Mouse (Mus musculus): Measurements from ENCODE around the gene Vps52.
"Not testable (repeated sequence)": the region's sequence is repeated elsewhere in the genome, so short reads cannot be mapped to it uniquely, and the experiment has no call there.

Vps52 gene

DNA sequence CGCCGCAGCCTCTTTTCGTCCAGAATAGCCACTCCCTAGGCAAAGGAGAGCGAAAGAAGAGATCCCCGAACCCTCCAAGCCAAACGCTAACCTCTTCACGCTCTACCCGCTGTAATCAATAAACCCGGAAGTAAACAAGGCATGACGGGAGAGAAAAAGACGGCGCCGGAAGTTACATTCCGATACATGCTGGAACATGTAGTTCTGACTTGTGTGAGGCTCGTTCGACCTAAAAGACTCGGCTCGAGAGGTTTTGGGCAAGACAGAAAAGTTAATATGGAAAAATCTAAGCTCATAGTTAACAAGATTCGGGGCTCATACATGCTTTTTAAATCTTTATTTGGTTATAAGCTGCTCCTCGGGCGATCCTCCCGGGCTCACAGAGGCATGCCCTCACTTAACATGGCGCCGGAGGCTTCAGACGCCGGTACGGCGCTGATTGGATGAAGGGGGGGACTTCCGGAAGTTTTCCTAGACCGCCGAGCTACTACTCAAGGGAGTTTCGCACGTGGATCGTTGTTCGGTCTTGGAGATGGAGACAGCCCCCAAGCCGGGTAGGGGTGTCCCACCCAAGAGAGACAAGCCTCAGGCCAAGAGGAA is 15.3 kb upstream of the Vps52 start, which contains the start of the genes Pfdn6 and Wdr46:
Pfdn6 (minus strand) TSS at position 138 of the 600 bp plus-strand sequence.
Wdr46 (plus strand) TSS at position 455 of the 600 bp plus-strand sequence.
- peak; percentile 85 to 97 for DNase-seq (ENCODE audit: inconsistent age in 2 of 2, low spot score in 1 of 2)

DNA sequence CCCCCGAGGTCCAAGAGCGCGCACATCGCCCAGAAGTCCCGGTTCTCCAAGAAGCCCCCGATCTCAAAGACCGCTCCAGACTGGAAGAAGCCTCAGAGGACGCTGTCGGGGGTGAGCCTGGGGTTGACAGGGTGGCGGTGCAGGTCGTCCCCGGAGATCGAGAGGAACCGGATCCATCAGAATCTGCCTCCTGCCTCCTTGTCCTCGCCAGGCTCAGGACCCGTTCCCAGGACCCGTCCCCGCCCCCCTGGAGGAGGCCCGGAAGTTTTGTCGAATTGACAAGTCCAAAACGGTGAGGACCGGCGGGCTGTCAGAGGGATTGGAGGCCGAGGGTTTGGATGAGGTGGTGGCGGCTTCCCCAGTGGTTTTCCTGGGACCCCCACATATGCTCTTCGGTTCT is 14.6 kb upstream of the Vps52 start:
- DNase-seq (ENCODE audit: inconsistent age in 2 of 2, low spot score in 1 of 2) = peak; percentile 52 to 68

DNA sequence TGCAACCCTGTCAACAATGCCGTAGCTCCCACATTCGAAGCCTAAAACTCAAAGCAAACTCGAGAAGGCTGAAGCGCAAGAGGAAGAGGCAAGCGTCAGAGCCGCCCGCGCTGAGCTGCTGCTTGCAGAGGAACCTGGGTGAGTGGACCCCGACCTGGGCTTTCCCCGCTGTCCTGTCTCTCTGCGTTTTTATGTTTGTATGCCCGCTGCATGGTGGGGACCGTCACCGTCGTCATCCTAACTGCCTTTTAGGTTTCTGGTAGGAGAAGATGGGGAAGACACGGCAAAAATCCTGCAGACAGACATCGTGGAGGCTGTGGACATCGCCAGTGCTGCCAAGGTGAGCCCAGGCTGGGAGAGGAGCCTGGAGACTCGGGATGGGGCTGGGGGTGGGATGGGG is 14.2 kb upstream of the Vps52 start:
- DNase-seq (ENCODE audit: inconsistent age in 2 of 2, low spot score in 1 of 2) = no peak

DNA sequence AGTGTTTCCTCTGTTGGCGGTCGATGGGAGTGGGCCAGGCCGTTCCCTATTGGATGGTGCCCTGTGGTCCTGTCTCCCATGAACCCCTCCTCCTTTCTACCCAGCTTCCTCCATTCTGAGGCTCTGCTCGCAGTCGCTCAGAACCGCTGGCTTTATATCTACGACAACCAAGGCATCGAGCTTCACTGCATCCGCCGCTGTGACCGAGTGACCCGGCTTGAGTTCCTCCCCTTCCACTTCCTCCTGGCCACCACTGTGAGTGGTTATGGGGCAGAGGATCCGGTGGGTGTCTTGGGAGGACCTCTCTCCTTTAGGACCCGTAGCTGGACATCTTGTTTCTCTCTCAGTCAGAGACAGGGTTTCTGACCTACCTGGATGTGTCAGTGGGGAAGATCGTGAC is 12.2 kb upstream of the Vps52 start:
- no peak for DNase-seq (ENCODE audit: inconsistent age in 2 of 2, low spot score in 1 of 2)

DNA sequence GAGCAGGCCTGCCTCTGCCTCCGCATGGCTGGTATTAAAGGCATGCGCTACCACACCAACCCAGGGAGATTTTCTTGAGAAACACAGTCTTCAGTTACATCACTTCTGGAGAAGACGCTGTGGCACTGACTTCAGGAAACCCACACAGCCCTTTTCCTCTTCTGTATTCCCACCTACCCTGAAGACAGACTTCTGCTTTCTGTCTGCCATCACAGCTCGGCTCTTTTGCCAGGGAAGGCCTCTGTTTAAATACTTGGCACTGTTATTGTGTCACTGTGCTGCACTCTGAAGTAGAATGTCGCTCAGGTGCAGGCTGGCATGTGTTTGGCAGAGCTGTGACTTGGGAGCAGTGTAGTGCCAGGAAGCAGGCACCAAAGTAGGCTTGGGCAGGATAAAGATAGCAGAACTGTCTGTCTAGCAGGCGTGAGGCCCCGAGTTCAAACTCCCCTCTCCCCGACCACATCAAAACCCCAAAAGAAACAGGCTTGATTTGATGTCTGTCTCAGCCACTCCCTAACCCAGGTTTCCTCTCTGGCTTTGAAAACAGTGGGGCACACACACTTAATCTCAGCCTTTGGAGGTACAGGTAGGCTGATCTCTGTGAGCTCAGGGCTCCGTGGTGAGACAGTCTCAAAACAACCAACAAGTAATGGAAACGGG is 8.1 kb upstream of the Vps52 start:
- DNase-seq (ENCODE audit: inconsistent age in 2 of 2, low spot score in 1 of 2) = no peak

DNA sequence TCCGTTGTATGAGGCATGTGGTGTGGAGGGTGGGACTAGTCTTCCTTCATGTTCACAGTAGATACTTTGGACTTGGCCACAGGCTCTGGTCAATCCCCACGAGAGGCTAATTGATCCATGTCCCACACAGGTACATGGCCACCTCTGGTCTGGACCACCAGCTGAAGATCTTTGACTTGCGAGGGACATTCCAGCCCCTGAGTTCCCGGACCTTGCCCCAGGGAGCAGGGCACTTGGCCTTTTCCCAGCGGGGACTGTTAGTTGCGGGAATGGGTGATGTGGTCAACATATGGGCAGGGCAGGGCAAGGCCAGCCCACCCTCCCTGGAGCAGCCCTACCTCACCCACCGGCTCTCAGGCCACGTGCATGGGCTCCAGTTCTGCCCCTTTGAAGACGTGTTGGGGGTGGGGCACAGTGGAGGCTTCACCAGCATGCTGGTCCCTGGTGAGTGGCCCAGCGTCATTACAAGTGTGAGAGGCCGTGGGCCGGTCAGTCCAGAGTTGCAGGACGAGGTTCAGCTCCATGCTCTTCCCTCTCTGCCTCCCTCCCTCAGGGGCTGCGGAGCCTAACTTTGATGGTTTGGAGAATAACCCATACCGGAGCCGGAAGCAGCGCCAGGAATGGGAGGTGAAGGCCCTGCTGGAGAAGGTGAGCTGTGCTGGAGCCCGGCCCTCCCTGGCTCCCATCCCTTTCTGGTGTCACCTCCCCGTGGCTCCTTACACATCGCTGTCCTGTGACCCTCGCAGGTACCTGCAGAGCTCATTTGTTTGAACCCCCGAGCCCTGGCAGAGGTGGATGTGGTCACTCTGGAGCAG is 7.3 kb upstream of the Vps52 start:
- DNase-seq (ENCODE audit: inconsistent age in 2 of 2, low spot score in 1 of 2) = peak in 1 of 2 experiments; percentile 24

DNA sequence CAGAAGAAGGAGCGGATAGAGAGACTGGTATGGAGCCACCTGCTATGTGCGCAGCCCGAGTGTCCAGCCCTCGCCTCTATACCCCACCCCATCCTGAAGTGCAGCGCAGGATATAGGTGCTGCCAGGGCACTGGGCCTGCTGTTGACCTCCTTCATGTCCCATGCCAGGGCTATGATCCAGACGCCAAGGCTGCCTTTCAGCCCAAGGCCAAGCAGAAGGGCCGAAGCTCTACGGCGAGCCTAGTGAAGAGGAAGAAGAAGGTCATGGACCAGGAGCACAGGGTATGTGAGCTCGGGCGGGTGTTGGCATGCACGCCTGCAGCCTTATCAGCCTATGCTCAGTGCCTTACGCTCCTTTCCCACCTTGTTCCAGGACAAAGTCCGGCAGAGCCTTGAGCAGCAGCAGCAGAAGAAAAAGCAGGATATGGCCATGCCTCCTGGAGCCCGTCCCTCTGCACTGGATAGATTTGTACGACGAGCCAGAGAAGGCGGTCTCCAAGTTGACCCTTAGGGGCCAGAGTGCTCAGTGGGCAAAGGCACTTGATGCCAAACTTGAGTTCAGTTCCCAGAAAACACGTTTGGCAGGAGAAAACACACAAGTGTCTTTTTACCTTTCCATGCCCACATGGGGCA is 6.6 kb upstream of the Vps52 start:
- DNase-seq (ENCODE audit: inconsistent age in 2 of 2, low spot score in 1 of 2) = peak; percentile 68 to 82

DNA sequence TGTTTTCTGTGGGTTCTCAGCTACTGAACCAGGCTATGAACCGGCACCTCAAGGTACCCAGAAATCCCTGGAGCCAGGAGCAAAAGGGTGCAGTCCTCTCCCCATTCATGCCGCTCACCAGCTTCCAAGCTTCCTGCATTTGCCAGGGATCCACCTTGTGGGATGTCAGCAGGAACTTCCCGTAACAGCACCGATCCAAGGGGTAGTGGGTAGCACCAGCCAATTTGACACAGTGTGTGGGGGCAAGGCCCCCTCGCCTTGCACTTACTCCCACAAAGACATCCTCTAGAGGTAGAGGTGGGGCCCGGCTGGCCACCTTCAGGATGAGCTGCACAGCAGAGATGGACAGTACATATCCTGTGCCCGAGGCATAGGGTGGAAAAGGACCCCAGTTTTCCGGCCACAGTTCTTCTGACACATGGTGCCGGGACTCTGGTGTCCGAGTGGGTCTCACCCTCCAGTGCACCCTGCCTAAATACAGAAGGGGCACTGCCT is 5.4 kb upstream of the Vps52 start:
- DNase-seq (ENCODE audit: inconsistent age in 2 of 2, low spot score in 1 of 2) = peak; percentile 25 to 63

DNA sequence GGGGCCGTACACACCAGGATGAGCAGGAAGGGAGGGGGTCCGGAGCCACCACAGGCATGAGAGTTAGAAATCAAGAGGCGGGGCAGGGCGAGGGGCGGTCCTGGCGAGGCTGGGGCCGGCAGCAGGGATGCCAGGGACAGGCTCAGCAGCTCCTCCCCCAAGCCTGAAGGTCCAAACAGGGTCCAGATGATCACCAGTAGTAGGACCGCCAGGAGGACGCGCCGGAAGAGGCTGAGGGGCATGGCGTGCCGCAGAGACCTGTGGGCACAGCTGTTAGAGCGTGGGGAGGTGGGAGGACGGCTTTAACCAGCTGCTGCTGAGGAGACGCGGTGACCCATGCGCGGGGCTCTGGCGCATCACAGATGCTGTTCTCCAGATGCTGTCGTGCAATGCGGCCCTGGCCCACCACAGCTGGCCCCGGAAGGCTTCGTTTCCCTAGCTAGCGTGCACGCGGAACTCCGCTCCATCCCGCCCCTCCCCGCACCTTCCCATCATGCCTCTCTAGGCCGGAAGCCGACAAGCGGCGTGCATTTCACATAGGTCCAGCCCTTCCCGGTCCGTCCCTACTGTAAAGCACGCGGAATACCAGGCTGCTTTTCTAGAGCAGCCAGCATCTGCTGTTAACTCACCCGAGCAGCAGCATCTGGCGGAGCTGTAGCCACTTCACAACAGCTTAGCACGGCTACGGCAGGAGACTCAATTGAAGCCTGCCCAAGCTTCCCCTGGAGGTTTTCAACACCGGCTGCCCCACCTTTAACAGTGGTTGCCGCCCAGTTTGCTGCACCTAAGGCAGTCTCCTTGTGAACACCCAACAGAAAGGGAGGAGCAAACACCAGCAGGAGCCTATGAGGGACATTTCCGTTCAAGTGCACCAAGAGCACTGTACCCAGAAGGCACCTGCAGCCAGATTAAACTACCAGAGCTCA is 4.3 kb upstream of the Vps52 start, which contains the start of gene B3galt4:
B3galt4 (minus strand) TSS at position 468 of the 926 bp plus-strand sequence.
- peak; percentile 90 to 93 for DNase-seq (ENCODE audit: inconsistent age in 2 of 2, low spot score in 1 of 2)

DNA sequence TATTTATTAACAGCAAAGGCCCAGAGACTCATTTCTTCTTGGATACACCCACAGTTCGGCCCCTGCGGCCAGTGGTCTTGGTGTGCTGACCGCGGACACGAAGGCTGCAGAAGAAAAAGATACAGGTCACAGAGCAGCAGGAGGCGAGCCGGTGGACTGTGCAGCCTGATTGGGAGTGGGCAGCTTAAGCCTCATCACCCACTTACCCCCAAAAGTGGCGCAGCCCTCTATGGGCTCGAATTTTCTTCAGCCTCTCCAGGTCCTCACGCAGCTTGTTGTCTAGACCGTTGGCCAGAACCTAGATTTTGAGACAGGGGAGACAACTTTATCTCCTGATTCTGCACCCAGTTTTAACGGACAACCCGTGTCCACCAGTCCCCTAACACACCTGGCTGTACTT is 3.6 kb upstream of the Vps52 start:
- DNase-seq (ENCODE audit: inconsistent age in 2 of 2, low spot score in 1 of 2) = not testable (repeated sequence)

DNA sequence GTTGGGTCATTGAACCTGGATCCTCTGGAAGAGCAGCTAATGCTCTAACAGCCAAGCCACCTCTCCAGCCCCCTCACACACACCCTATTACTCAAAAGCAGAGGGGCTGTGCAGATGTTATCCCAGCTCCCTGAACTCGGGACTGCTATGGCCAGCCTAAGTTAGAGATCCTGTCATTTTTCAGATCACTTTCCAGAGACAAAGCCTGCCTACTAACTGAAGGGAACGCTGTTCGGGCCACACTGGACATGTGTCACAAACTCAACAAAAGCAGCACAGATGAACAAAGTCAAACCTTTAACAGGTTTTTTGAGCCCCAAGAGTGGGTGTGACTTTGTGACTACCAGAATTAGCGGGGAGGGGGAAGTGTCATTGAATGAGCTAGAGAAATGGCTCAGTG is 2.7 kb upstream of the Vps52 start:
- DNase-seq (ENCODE audit: inconsistent age in 2 of 2, low spot score in 1 of 2) = no peak

DNA sequence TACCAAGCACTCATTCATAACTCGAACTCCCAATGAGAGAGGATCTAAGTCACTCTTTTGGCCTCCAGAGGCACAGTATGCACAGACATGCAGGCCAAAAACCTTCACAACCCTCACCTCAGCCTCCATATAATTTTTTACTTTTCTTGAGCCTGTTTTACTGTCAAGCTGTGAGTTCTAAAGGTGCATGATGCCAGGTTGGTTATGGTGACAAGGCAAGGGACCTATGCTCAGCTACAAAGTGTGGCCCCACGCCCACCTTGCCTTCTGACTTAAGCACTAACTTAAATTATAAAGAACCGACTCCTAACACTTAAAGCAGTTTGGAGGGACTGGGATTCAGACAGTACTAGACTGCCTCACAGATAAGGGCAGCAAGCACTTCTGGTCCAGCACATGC is 2.3 kb upstream of the Vps52 start:
- peak in 1 of 2 experiments; percentile 24 for DNase-seq (ENCODE audit: inconsistent age in 2 of 2, low spot score in 1 of 2)

DNA sequence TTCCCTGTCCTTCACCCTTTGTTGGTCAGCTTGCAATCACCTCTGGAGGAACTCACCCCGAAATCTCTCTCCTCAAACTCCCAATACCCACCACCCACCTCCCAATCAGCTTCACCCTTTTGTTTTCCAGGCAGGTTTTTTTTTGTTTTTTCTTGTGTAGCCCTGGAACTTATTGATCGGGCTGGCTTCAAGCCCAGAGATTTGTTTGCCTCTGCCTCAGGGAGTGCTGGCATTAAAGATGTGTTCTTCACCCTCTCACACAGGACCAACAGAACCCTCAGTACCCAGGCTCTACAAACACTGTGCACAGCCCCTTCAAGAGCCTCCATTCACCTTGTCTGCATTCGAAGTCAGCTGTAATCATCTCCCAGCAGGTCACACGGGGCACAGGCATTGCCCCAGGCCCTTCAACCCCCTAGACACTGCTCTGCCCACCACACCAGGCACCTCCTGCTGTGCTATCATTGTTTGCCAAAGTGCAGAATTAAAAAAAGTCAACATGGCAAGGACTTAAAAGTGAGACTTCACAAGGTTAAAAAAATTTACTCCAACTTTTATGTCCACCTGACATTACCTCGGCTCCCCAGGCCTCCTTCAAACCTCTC is 1.5 kb upstream of the Vps52 start:
- peak in 1 of 2 experiments; percentile 35 for DNase-seq (ENCODE audit: inconsistent age in 2 of 2, low spot score in 1 of 2)

DNA sequence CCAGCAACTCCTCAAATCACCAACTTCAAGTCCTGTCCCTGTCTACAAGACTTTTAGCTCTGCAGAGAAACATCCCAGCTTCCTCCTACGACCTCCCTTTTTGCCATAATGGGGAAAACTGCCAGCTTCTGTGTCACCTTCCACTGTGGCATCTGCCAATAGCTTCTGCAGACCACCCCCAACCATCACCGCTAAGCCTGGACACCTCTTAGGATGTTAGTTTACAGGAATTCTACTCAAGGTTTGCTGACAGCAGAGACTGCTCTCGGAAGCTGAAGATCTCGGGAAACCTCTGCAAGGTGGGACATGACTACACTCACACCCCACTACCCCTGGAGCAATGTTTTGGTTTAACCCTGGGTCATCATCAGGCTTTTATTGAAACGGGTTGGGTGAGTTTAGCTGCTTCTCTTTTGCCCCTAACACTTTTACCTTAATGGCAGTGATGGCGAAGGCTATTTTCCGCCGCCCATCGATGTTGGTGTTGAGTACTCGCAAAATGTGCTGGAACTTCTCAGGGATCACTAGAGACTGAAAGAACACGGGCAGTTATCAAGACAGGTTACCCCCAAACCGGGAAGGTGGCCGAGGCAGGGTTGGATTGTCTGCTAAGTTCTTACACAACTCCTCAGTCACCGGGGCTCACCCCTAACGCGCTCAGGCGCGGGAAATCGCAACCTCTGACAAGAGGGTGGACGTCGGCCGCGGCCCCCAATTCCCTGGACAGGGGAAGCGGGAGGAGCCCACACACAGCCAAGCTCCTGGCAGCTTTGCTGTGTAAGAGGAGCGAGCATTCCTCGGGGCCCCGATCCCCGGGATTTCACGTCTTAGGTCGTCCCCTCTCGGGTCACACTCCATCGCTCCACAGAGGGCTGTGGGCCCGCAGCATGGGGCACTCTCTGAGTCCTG is 712 bp upstream of the Vps52 start:
- DNase-seq (ENCODE audit: inconsistent age in 2 of 2, low spot score in 1 of 2) = peak in 1 of 2 experiments; percentile 36

DNA sequence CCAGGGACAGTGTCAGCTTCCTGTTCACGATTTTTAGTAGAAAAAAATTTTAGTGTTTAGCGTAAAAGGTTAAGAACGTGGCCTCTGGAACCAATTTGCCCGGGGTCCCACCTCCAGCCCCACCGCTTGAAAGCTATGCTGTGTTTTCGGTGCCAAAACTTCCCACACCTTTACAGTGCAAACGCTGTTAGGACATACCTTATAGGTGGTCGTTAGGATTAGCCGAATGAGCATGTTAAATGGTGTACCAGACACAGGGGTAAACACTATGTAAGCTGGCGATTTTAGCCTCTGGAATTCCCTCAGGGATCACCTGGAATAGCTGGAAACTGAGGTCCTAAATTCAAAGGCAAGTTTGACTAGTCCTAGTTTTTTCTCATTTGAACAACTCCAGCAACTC is 724 bp downstream of the Vps52 start:
- no peak for DNase-seq (ENCODE audit: inconsistent age in 2 of 2, low spot score in 1 of 2)

DNA sequence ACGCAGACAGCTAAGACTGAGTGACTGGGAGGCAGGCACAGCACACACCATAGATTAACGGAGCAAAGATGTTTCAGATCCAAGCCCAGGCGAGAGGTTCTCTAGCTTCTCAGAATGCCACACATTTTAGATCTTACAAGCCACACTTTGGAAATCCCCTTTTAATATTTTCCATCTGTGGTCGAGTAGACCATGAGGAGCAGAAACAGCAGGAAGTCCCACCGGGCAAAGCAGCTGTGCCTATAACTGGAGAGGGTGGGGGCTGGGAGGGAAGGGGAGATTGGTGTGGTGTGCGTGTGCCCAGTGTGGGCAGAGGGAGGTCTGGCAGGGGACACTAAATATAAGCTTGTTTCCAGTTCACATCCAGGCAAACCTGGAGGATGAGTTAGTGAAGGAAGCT is 1.9 kb downstream of the Vps52 start:
- DNase-seq (ENCODE audit: inconsistent age in 2 of 2, low spot score in 1 of 2) = peak in 1 of 2 experiments; percentile 22

DNA sequence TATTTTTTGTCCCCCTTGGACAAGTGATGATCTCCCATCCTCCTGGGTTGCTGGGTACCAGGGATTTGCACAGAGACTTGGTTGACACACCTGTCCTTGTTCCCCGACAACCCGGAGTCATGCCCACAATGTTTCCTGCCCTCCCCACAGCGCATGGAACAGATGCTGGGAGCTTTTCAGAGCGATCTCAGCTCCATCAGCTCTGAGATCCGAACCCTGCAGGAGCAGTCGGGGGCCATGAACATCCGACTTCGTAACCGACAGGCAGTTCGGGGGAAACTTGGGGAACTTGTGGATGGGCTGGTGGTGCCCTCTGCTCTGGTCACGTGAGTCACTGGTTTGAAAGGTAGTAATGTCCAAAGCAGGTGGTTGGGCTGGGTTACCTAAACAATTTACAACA is 2.8 kb downstream of the Vps52 start:
- peak in 1 of 2 experiments; percentile 31 for DNase-seq (ENCODE audit: inconsistent age in 2 of 2, low spot score in 1 of 2)

DNA sequence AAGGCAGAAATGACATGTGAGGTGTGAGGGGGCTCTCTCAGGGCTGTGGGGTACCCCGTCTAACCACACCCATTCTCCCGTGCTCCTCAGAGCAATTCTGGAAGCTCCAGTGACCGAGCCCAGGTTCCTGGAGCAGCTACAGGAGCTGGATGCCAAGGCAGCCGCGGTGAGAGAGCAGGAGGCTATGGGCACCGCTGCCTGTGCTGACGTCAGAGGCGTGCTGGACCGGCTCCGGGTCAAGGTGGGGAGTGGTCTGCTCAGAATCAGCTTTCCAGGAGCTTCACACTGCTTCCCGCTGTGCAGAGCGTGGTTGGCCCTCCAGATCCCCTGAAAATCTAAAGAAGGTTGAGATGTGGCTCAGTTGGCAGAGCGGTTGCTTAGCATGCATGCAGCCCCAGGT is 3.5 kb downstream of the Vps52 start:
- peak in 1 of 2 experiments; percentile 25 for DNase-seq (ENCODE audit: inconsistent age in 2 of 2, low spot score in 1 of 2)

DNA sequence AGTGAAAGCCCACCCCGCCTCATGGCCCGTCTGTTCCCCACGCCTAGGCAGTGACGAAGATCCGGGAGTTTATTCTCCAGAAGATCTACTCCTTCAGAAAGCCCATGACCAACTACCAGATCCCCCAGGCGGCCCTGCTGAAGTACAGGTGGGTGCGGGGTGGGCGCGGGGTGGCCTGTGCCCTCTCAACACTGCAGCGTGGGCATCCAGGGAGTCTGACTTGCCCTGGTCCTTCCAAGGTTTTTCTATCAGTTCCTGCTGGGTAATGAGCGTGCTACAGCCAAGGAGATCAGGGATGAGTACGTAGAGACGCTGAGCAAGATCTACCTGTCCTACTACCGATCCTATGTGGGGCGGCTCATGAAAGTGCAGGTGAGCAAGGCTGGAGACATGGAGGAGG is 4.3 kb downstream of the Vps52 start:
- DNase-seq (ENCODE audit: inconsistent age in 2 of 2, low spot score in 1 of 2) = peak in 1 of 2 experiments; percentile 20
